11 mouse cellular contexts compared by ENCODE assay signal in genomic region chr7:67044121-67044817, GRCm38 (mm10).
DNase-seq lines count a peak whose midpoint lies in the region; ATAC-seq and TF ChIP-seq lines count a peak whose summit lies in the region.
"Had no signal": no experiment of that assay in that cellular context is flagged by ENCODE, and none has a peak within 500 bp of the region (broad histone marks: within the 10 kb centered on the region; RNA-seq: fewer than 3 reads in every experiment).

No protein-coding gene starts in this region.

- H3K4me3 ChIP-seq in cortical plate, adult 2 months (ENCODE audit: insufficient read depth, low read length) = peak overlapping the region; percentile 32; the same call in 1 of the 2 replicates
- H3K4me3 ChIP-seq in liver, embryonic 11.5 days (ENCODE audit: low read depth, low read length) = no peak overlapping the region
- H3K4me3 ChIP-seq in hindbrain, embryonic 12.5 days = no peak overlapping the region
- H3K4me3 ChIP-seq: limb, embryonic 12.5 days; myocyte had no signal

- intact Hi-C loops in heart, postnatal 14 days (cut with DNase I) = no loop called here

- TF ChIP-seq POLR2A in cortical plate, adult 2 months (IDR thresholded peaks at IDR 0.05; ENCODE audit: extremely low read depth, insufficient read depth, low read length) = no peak

- WGBS in liver, embryonic 11.5 days = 88% methylated on average over 15 of the region's 15 CpGs
- WGBS in hindbrain, embryonic 12.5 days = 81% methylated on average over 15 of the region's 15 CpGs

- H3K36me3 ChIP-seq in liver, embryonic 11.5 days (ENCODE audit: control insufficient read depth, insufficient read depth, low read length) = no peaks in the 10 kb centered on the region
- H3K36me3 ChIP-seq in hindbrain, embryonic 12.5 days = no peaks in the 10 kb centered on the region

- TF ChIP-seq CTCF in cortical plate, adult 2 months (IDR thresholded peaks at IDR 0.05; ENCODE audit: extremely low read depth, insufficient read depth, low read length) = no peak

- no peaks in the 10 kb centered on the region for H3K27me3 ChIP-seq in liver, embryonic 11.5 days (replicated peaks; ENCODE audit: control insufficient read depth, insufficient read depth, low read length)
- no peaks in the 10 kb centered on the region for H3K27me3 ChIP-seq in hindbrain, embryonic 12.5 days
- H3K27me3 ChIP-seq: limb, embryonic 12.5 days had no signal

- no peak for ATAC-seq in liver, embryonic 11.5 days (replicated peaks; ENCODE audit: low FRiP score)
- no peak for ATAC-seq in hindbrain, embryonic 12.5 days (ENCODE audit: low FRiP score)
- ATAC-seq: inflammation-experienced regulatory T-cells, adult 6 months had no signal

- H3K4me1 ChIP-seq in cortical plate, adult 2 months (ENCODE audit: control insufficient read depth, insufficient read depth, low read length) = no peaks in the 10 kb centered on the region
- no peaks in the 10 kb centered on the region for H3K4me1 ChIP-seq in liver, embryonic 11.5 days (replicated peaks; ENCODE audit: control insufficient read depth, insufficient read depth, low read length)
- H3K4me1 ChIP-seq in hindbrain, embryonic 12.5 days = no peaks in the 10 kb centered on the region

- no peaks in the 10 kb centered on the region for H3K9me3 ChIP-seq in liver, embryonic 11.5 days (ENCODE audit: control insufficient read depth, low read length)
- H3K9me3 ChIP-seq in hindbrain, embryonic 12.5 days (replicated peaks) = no peaks in the 10 kb centered on the region
- H3K9me3 ChIP-seq: limb, embryonic 12.5 days had no signal

- H3K9ac ChIP-seq in liver, embryonic 11.5 days (ENCODE audit: low read depth, low read length) = no peak overlapping the region
- H3K9ac ChIP-seq in hindbrain, embryonic 12.5 days = no peak overlapping the region
- H3K9ac ChIP-seq: limb, embryonic 12.5 days had no signal

- DNase-seq in layer of hippocampus, adult 9-11 months = peak; percentile 58
- DNase-seq in layer of hippocampus, postnatal 14 days (ENCODE audit: low spot score in 2 of 2) = no peak
- DNase-seq in heart, adult 18-20 months = peak; percentile 70 to 71
- peak; percentile 51 to 63 for DNase-seq in heart, postnatal 14 days
- no peak for DNase-seq in liver, embryonic 11.5 days (ENCODE audit: low spot score)
- DNase-seq: cerebellum, adult 9-10 months had no signal

- H3K27ac ChIP-seq in cortical plate, adult 2 months (ENCODE audit: insufficient read depth, low read length) = no peak overlapping the region
- no peak overlapping the region for H3K27ac ChIP-seq in liver, embryonic 11.5 days (ENCODE audit: low read depth, low read length)
- H3K27ac ChIP-seq in hindbrain, embryonic 12.5 days = no peak overlapping the region
- H3K27ac ChIP-seq: limb, embryonic 12.5 days had no signal

- H3K4me2 ChIP-seq in liver, embryonic 11.5 days = no peak overlapping the region
- H3K4me2 ChIP-seq in hindbrain, embryonic 12.5 days (replicated peaks) = no peak overlapping the region
- H3K4me2 ChIP-seq: limb, embryonic 12.5 days had no signal

Comparison
In these comparisons a context has a peak if more than half of its experiments do, and no peak if none do; other contexts are left out.
1. DNase-seq: peak in layer of hippocampus, adult 9-11 months (single experiment), heart, adult 18-20 months (2 of 2) and heart, postnatal 14 days (2 of 2); none in layer of hippocampus, postnatal 14 days (0 of 2) and liver, embryonic 11.5 days (single experiment).